Mouse (Mus musculus): ENCODE measurements at regions not wholly inside any gene's neighbourhood (a gene's known extent, or its start where the extent isn't known, plus 50 kb on each side); places are given as distances from the start of the nearest gene placed in this dataset.

DNA sequence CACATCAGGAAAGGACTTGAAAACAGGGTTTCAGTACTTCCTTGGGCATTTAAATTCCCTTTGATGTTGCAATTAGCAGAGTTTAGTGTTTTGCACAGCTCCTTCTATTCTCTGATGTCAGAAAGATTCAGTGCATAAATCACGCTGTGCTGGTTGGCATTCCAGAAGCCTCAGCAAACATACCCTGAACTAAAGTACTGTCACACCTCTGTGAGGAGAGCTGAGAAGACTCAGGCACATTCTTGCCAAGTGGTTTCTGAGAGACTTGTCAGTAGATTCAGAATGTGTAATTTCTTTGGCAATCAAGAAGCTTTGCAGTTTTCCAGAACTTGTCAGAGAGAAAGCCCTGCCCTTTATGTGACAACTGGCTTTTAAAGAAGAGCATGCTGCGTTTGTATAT lies 192.4 kb upstream of the 2610001J05Rik start:
- DNase-seq (ENCODE audit: low read depth, low spot score) = no peak

DNA sequence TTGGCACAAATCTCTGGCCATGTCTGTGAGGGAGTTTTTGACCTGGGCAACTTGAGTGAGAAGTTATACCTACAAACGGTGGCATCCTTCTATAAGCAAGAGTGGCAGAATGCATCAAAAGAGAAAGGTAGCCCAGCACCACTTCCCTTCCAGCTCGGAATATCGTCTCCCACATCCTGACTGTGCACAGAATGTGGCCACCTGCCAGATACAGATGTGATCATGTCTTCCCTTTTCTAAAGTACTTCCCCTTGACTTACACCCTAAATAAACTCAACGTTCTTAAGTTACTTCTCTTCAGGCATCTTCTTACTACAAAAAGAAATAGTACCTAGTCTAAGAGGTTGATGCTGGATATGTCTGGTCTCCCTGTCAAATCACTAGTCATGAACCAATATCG lies 175.2 kb upstream of the 2610001J05Rik start:
- no peak for DNase-seq (ENCODE audit: low read depth, low spot score)

DNA sequence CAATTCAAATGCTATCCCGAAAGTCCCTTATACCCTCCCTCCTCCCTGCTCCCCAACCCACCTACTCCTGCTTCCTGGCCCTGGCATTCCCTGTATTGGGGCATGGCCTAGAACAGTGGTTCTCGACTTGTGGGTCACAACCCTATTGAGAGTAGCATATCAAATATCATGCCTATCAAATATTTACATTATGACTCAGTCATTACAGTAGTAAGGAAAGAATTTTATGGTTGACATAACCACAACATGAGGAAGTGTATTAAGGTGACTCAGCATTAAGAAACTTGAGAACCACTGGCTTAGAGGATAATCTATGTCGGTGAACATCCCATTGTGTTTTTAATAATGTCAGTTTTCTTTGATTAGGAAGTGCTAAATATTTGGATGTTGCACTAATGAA lies 173.3 kb upstream of the 2610001J05Rik start:
- DNase-seq (ENCODE audit: low read depth, low spot score) = no peak

DNA sequence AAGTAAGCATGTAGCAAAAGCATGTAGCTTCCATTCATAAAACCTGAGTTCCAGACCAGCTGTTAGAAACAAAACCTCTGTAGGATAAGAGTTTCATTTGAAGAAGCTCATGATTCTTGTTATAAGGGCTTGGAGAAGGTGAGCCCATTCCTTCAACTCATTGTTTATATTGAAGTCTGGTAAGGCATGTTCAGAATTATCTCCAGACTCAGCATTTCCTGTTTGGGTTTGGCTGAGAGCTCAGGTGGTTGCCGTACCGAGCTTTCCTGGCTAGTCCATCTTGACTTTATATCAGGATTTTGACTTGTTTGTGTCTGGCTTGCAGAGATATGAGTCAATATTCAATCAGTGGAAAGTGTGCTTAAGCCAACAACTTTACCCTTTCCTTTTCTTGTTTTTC lies 154.6 kb upstream of the 2610001J05Rik start:
- no peak for DNase-seq (ENCODE audit: low read depth, low spot score)

DNA sequence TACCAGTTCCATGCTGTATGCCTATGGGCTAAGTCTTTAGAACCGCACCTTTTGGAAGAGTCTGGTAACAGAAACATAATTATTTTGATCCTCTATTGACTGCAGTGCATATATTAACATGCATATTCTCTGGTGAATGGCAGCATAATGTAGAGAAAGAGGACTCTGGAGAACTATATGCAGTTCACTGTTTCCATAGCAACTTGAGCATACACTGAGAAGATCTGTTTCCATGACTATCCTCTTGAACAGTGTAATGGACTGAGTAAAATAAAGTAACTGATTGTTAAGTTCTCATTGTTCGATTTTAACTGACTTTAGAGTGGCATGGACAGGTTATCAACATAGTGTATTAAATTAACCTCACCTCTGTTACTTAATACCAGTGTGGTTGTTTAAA lies 147.6 kb upstream of the 2610001J05Rik start:
- DNase-seq (ENCODE audit: low read depth, low spot score) = no peak

DNA sequence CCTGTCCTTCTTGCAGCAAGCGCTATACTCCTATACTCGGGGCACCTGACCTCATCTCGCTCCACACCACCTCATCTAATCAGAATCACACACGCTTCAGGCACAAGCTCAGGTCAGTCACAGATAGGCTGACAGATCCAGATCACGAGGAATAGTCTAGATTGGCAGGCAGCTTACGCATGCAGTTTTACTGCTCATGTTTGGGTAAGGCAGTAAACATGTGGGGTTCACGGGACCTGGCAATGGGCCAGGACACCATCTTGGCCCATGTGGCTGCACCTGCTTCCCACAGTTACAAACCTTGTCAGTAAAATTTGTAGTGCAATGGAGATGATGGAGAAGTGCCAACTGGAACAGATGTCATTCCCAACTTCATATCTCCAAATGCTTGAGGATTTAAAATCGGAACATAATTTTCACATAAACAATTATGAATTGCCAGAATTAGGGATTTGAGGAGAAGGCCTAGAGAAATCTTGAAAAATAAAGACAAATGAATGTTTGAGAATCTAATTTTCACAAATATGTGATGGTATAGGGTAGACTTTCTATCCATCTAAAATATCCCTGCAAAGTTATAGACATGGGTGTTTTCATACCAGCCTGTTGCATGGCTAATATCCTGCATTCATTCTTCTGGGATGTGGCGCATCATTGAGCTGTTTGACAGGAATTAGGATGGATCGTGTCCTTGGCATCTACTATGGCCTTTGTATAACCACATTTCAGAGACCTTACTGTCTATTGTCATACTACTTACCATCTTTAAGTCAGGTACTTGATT lies 111.5 kb upstream of the 2610001J05Rik start:
- DNase-seq (ENCODE audit: low read depth, low spot score) = peak; percentile 69

DNA sequence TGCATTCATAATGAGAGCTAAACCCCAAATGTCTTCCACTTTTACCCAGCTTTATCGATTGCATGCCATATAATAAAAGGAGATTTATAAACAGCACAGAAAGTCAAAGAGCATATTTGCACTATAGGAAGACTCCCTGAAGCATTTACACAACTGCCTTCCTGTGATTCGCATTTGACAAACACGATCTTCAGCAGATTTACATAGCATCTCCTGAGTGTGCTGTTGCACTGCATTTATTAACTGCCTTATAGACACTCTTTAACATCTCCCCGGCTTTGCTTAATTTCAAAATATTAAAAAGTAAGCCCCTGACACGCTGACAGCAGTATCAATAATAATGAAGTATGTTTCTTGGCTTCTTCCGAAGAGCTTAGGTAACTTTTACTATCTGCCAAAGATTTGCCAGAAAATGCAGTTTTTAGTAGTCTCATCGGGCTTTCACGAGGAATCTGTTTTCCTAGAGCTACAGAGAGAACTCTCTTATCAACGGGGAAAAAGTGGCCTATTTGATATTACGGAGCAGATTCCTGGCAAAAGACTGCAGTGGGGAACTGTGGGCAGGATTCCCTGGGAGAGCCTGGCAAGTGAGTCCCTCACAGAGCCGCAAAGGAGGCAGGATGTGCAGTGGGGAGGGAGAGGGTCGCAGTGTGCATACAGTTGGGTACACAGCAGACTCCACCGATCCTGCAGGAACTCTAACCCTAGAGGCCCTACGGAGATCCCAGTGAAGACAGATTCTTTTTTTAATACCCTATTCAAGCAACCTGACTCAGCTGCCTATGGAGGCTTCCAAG lies 103.6 kb upstream of the 2610001J05Rik start:
- no peak for DNase-seq (ENCODE audit: low read depth, low spot score)

DNA sequence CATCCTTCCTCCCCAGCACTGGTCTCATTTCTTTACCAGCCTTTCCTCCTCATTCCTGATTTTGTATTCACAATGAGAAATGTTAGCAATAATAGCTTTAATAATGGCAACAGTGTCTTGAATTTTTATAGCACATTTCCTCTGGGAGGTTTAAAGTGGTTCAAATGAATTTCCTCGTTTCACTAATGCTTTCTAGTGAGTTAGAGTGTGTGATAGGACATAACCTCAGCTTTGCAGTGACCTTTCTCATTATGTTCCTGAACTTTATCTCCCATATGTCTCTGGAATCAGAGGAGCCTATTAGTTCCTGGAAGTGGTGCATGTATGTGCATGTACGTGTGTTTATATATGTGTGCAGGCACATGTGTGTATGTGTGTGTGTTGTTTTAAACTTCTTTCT lies 93.2 kb upstream of the 2610001J05Rik start:
- DNase-seq (ENCODE audit: low read depth, low spot score) = no peak

DNA sequence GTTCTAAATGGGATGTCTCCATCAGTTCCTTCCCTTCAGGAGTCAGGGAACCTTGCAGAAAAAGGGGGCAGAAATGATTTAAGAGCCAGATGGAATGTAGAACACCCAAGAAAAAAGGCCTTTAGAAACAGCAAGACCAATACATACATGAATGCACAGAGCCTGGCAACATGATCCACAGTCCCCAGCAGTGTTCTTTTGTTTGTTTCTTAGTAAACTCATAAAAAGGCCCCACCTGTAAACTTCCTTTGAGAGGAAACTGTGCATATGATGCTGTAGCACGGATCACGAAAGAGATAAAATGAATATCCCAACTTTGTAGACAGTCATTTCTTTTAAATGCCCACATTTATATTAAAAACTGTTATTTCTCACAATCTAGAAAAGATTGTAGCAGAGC lies 92.7 kb upstream of the 2610001J05Rik start:
- no peak for DNase-seq (ENCODE audit: low read depth, low spot score)

DNA sequence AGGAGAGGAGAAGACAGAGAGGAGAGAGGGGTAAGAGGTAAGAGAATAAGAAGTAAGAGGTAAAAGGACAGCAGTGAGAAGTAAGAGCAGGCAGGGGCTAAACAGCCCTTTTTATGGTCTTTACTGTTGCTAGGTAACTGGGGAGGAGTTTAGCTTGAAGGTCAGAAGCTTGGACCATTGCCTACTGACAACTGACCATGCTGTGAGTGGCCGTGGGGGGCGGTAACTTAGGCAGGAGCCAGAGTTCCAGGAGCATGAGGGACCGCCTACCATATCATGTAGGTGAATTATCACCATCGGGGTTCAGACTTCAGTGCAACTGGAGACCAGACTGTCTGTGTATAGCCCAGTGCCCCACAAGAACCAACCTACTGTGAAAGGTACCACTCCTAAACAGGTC lies 78.3 kb upstream of the 2610001J05Rik start:
- DNase-seq (ENCODE audit: low read depth, low spot score) = no peak

DNA sequence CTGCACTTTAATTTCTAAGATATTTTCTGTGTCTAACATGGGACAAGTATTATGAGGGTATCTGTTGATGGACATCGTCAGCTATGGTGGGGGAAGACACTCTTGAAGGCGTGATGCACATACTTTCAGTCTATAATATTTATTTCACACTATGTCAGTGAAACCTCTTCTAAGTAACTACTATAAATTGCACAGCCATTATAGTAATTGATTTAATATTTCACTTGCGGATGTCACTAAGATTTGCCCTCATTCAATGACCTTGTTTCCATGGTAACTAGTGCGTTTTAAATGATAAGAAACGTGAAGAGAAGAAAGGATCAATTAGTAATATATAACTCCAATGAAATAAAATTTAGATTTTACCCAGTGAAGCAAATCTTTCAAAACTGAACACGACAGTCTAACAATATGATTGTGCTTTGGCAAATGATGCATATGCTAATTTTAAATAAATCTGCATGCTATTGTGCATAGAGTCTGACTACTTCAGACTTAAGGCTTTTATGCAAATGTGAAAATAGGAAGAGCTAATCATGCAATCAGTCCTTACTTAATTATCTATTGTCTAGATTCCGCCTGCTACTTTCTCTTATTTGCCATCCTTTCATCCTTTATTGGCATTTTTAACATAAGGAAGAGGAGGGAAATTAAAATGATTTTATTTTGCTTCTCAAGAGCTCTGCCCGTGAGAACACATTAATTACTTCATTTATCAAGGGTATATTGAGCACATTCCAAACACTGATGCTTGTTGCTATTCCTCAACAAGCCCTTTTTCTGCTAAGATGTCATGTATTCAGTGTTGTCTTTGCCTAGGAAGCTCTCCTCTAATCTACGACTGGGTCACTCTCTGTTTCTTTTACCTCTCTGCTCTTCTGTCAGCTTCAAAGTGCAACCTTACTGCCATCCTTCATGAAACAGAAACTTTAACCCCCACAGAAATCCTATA lies 49.8 kb upstream of the 2610001J05Rik start:
- DNase-seq (ENCODE audit: low read depth, low spot score) = no peak

All from skeletal muscle tissue, adult 2 months (tissue).